Mouse (Mus musculus) stomach, postnatal 0 days (tissue): ENCODE data around the gene Sgip1.

ENCODE experiments used
- CTCF ChIP-seq: IDR thresholded peaks from 2 replicates; pipeline ENCODE4 v1.5.1; 2016; ENCODE audit warnings: antibody characterized with exemption, low read depth, mild to moderate bottlenecking, moderate library complexity
- EP300 ChIP-seq: optimal IDR thresholded peaks from 2 replicates; pipeline ENCODE3; 2016; ENCODE audit warnings: antibody characterized with exemption

- TF ChIP-seq EP300 (no peak), CTCF (no peak)
These were observed 265.9 kb downstream of the Sgip1 start for GRCm38 (mm10) chr4:103006943-103007418.
